8 mouse cellular contexts compared by ENCODE assay signal in genomic region chr5:76974554-76975285, GRCm38 (mm10). TPM values are rescaled to one million over a fixed set of nuclear protein-coding genes. Genes with fewer than 3 reads are reported as not detected.
DNase-seq lines count a peak whose midpoint lies in the region; ATAC-seq and TF ChIP-seq lines count a peak whose summit lies in the region.

TSS of gene Srp72 (plus strand) at chr5:76974683.

- peaks cover 17% of the 10 kb centered on the region for H3K4me1 ChIP-seq in hindbrain, embryonic 10.5 days (replicated peaks)
- H3K4me1 ChIP-seq in lung, embryonic 15.5 days: peaks cover 17% of the 10 kb centered on the region
- H3K4me1 ChIP-seq in olfactory bulb, adult 2 months (ENCODE audit: control insufficient read depth, insufficient read depth, low read length): no peaks in the 10 kb centered on the region

- no peaks in the 10 kb centered on the region for H3K27me3 ChIP-seq in hindbrain, embryonic 10.5 days (ENCODE audit: insufficient read depth, poor library complexity, severe bottlenecking)
- no peaks in the 10 kb centered on the region for H3K27me3 ChIP-seq in lung, embryonic 15.5 days

- H3K27ac ChIP-seq in hindbrain, embryonic 10.5 days: peak within 1 kb of the TSS; percentile 91
- peak within 1 kb of the TSS; percentile 89 for H3K27ac ChIP-seq in lung, embryonic 15.5 days
- peak within 1 kb of the TSS; percentile 76 for H3K27ac ChIP-seq in olfactory bulb, adult 2 months (ENCODE audit: insufficient read depth, low read depth, low read length)

- H3K4me2 ChIP-seq in lung, embryonic 15.5 days: peak within 1 kb of the TSS; percentile 86

- peak; percentile 95 for DNase-seq in Muller cell, postnatal 12 days (ENCODE audit: inconsistent ontology term)
- DNase-seq in cerebellum, adult 9-10 months: peak; percentile 80
- DNase-seq in frontal cortex, adult 2 months (ENCODE audit: extremely low spot score in 1 of 2, low spot score in 1 of 2): peak; percentile 53 to 84
- peak; percentile 93 for DNase-seq in hindbrain, embryonic 10.5 days (ENCODE audit: low spot score)
- peak; percentile 52 for DNase-seq in layer of hippocampus, adult 9-10 months (ENCODE audit: low spot score)
- DNase-seq in thymus, adult 18-20 months: peak; percentile 71 to 72

- ATAC-seq in lung, embryonic 15.5 days (ENCODE audit: borderline replicate concordance, extremely low read depth, low FRiP score, low TSS enrichment): peak; percentile 93

- peak within 1 kb of the TSS; percentile 94 for H3K4me3 ChIP-seq in hindbrain, embryonic 10.5 days
- H3K4me3 ChIP-seq in lung, embryonic 15.5 days: peak within 1 kb of the TSS; percentile 96
- H3K4me3 ChIP-seq in olfactory bulb, adult 2 months (ENCODE audit: insufficient read depth, low read depth, low read length): peak within 1 kb of the TSS; percentile 95

- WGBS in hindbrain, embryonic 10.5 days: under 1% methylated on average over 60 of the region's 60 CpGs
- WGBS in lung, embryonic 15.5 days: under 1% methylated on average over 60 of the region's 60 CpGs
- WGBS in olfactory bulb, adult 2 months: under 1% methylated on average over 60 of the region's 60 CpGs

- H3K9me3 ChIP-seq in hindbrain, embryonic 10.5 days: no peaks in the 10 kb centered on the region
- no peaks in the 10 kb centered on the region for H3K9me3 ChIP-seq in lung, embryonic 15.5 days

- TF ChIP-seq CTCF in olfactory bulb, adult 2 months (IDR thresholded peaks at IDR 0.05; ENCODE audit: insufficient read depth, low read depth, low read length): no peak

- peak within 1 kb of the TSS; percentile 83 for H3K9ac ChIP-seq in lung, embryonic 15.5 days

- H3K36me3 ChIP-seq in hindbrain, embryonic 10.5 days: peaks cover 56% of the 10 kb centered on the region
- H3K36me3 ChIP-seq in lung, embryonic 15.5 days: peaks cover 27% of the 10 kb centered on the region

- no peak; the same call in 1 of the 2 replicates for TF ChIP-seq POLR2A in olfactory bulb, adult 2 months (IDR thresholded peaks at IDR 0.05; ENCODE audit: insufficient read depth, low read depth, low read length)

RNA-seq across cellular contexts. Expression of gene Srp72, which starts in this region (rescaled TPM):
- 64.9 and 66.3 TPM in 2 replicates for polyA plus RNA-seq in frontal cortex, adult 2 months (2012; rRNA removed)
- 68.9 and 74.9 TPM in 2 replicates for polyA plus RNA-seq in hindbrain, embryonic 10.5 days (2016; fragmentation: Nextera tagmentation; extraction: Ambion mirVana)
- 83.6 and 87.8 TPM in 2 replicates for polyA plus RNA-seq in lung, embryonic 15.5 days (2015; fragmentation: Nextera tagmentation; extraction: Ambion mirVana)
- not detected in 2 replicates for polyA plus RNA-seq in olfactory bulb, adult 2 months (2012; ENCODE audit: insufficient read depth, insufficient read length, low replicate concordance, missing spikeins)

Comparison
In these comparisons a context has a peak if more than half of its experiments do, and no peak if none do; other contexts are left out.
1. Peak in every context shown above with its lines: DNase-seq, ATAC-seq, H3K4me3 ChIP-seq and H3K27ac ChIP-seq.